Mouse (Mus musculus) brown adipose tissue, adult 24 weeks (tissue): ENCODE measurements around the gene Mthfsd. TPM values are rescaled to one million over a fixed set of nuclear protein-coding genes. Genes with fewer than 3 reads are reported as not detected.
"Not testable (repeated sequence)": the region's sequence is repeated elsewhere in the genome, so short reads cannot be mapped to it uniquely, and the experiment has no call there.

Experiments
- H3K27ac ChIP-seq: fragments of 200-500 bp; replicated peaks from 2 replicates; pipeline ENCODE4 v1.5.1; 2012; ENCODE audit warnings: low read depth, mild to moderate bottlenecking, low read length
- H3K4me1 ChIP-seq: fragments of 200-500 bp; 2 replicates; pipeline ENCODE4 v1.6.1; 2012; ENCODE audit warnings: low read length, mixed read lengths; ENCODE audit not compliant: control insufficient read depth, insufficient read depth, insufficient read length
- H3K4me3 ChIP-seq: fragments of 200-500 bp; 2 replicates; pipeline ENCODE4 v1.5.1; 2012; ENCODE audit warnings: low read depth, mild to moderate bottlenecking, low read length, moderate library complexity; ENCODE audit not compliant: insufficient read depth
- polyA plus RNA-seq: library from polyadenylated mRNA; stranded (reverse); fragments of >200 nt; gene quantifications from 2 replicates; pipeline ENCODE4 v1.2.4, GENCODE M21; 2012; ENCODE audit not compliant: missing spikeins, insufficient read depth, insufficient read length

The Mthfsd gene
- polyA plus RNA-seq = 25.1 and 32.1 TPM in 2 replicates

GRCm38 (mm10) chr8:121107668-121108656, at the start of gene Mthfsd:
TSS of gene Mthfsd (minus strand) at chr8:121108392.
- H3K27ac ChIP-seq = peak within 1 kb of the TSS; percentile 54
- H3K4me3 ChIP-seq = peak within 1 kb of the TSS; percentile 92
- H3K4me1 ChIP-seq = no peaks in the 10 kb centered on the region

GRCm38 (mm10) chr8:121156990-121157491, 48.8 kb upstream of the Mthfsd start:
- no peaks in the 10 kb centered on the region for H3K4me1 ChIP-seq
- H3K27ac ChIP-seq = no peak overlapping the region
- H3K4me3 ChIP-seq = no peak overlapping the region

- H3K27ac ChIP-seq = no peak overlapping the region
Observed at GRCm38 (mm10) chr8:121152394-121152793, 44.2 kb upstream of the Mthfsd start.

DNA sequence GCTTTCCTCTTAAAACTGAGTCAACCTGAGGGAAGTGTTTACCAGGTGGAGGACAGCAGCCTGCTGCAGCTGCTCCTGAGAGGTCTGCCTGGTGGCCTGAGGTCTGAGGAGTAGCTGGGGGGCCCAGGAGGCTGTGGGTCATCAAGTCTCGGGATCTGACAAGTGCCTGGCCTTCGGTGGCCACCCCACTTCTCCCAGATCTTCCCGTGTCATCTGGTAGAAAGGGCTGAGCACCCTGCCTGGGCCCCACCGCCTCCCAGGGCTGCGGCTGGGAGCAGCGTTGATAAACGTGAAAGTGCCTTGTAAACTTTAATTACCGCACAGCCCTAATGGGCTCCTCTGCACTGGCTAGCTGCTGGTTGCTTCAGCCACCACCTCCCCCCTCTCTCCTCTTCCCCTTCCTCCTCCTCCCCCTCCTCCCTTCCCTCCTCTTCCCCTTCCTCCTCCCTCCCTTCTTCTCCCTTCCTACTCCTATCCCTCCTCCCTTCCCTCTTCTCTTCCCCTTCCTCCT, 40.4 kb upstream of the Mthfsd start:
- Histone ChIP-seq H3K4me1 (no peaks in the 10 kb centered on the region), H3K27ac (no peak overlapping the region), H3K4me3 (no peak overlapping the region)

More at GRCm38 (mm10) chr8:121152394-121152793, 44.2 kb upstream of the Mthfsd start:
- H3K4me3 ChIP-seq = no peak overlapping the region
- H3K4me1 ChIP-seq = no peaks in the 10 kb centered on the region

- H3K4me3 ChIP-seq, H3K27ac ChIP-seq, H3K4me1 ChIP-seq: not testable (repeated sequence)
Observed at GRCm38 (mm10) chr8:121145457-121146134, 37.4 kb upstream of the Mthfsd start.

- Histone ChIP-seq H3K4me3 (no peak overlapping the region), H3K27ac (no peak overlapping the region), H3K4me1 (no peaks in the 10 kb centered on the region)
Observed at GRCm38 (mm10) chr8:121136856-121137255, 28.7 kb upstream of the Mthfsd start.

DNA sequence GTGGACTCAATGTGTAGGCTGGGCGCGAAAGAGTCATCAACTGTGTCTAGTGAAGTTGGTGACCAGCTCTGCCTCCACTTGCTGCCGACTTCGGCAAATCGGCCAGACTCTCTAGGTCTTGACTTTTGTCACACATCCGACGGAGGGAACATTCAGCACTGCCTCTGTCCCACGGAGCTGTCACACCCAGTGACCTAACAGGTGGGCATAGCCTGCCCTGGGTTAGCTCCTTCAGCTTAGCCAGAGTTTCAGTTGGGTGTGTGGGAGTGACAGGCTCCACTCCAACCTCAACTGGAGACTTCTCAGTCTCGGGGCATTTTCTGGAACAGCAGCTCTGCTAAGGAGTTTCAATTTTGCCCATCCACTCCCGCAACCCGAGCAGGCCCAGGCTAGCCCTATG, 26.3 kb upstream of the Mthfsd start:
- H3K27ac ChIP-seq = no peak overlapping the region
- H3K4me1 ChIP-seq = no peaks in the 10 kb centered on the region
- H3K4me3 ChIP-seq = no peak overlapping the region

- no peaks in the 10 kb centered on the region for H3K4me1 ChIP-seq
- H3K27ac ChIP-seq = no peak overlapping the region
- no peak overlapping the region for H3K4me3 ChIP-seq
Observed at GRCm38 (mm10) chr8:121134102-121134501, 25.9 kb upstream of the Mthfsd start.

DNA sequence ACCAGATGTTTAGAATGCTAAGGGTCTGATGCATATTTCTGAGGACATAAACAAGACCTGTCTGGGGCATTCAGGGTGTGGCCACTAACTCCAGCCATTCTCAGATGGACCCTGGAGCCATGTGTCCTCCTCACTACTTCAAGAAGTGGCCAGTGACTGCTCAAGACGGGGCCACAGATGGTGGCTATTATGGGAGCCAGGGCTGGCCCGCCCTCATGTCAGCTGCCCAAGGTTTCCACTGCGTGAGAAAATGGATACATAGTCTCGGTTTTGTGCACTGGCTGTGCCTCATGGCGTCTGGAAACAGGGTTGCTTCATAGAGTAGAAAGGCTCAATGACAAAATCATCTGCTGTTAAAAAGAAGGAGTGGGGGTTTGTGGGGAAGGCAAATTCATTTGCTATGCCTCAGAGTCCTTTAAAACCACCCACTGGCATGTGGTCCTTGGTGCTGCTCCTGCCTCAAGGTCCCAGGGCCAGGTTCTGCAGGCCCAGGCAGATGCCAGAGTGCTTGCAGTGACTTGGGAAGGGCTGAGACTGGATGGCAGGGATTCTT, 24.8 kb upstream of the Mthfsd start:
- H3K27ac ChIP-seq = no peak overlapping the region
- no peaks in the 10 kb centered on the region; the same call in 1 of the 2 replicates for H3K4me1 ChIP-seq
- no peak overlapping the region for H3K4me3 ChIP-seq

- no peak overlapping the region for H3K4me3 ChIP-seq
- H3K27ac ChIP-seq = no peak overlapping the region
- H3K4me1 ChIP-seq = peaks cover 2% of the 10 kb centered on the region; the same call in 1 of the 2 replicates
Observed at GRCm38 (mm10) chr8:121130522-121130921, 22.3 kb upstream of the Mthfsd start.

DNA sequence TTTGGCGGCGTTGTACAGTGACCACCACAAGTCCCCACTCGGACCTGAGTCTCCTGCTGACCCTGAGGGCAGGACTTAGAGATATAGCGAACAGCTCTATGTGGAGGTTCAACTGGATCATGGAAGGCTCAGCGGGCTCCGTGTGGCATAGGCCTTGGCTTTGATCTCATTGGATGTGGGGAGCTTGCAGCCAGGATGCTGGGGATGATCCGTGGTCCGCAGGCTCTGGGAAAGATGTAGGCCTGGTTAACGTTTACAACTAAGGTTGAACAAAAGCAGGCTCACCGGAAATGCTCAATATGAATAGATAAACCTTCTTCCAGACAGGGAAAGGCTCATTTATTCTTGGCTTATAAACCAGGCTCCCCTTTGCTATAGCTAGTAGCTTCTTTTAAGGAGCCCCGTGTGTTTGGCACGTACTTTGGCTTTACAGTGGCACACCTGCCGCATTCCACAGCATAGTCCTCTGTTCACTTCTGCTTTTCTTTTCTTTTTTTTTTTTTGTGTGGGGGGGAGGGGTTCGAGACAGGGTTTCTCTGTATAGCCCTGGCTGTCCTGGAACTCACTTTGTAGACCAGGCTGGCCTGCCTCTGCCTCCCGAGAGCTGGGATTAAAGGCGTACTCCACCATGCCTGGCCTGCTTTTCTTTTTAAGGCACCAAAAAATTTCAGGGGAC, 21.2 kb upstream of the Mthfsd start:
- Histone ChIP-seq H3K27ac (no peak overlapping the region), H3K4me1 (peaks cover 4% of the 10 kb centered on the region; the same call in 1 of the 2 replicates), H3K4me3 (no peak overlapping the region)

GRCm38 (mm10) chr8:121128531-121129264, 20.5 kb upstream of the Mthfsd start:
- Histone ChIP-seq H3K4me1 (peaks cover 4% of the 10 kb centered on the region; the same call in 1 of the 2 replicates), H3K4me3 (peak overlapping the region; percentile 30; the same call in 1 of the 2 replicates), H3K27ac (no peak overlapping the region)

GRCm38 (mm10) chr8:121127756-121128375, 19.7 kb upstream of the Mthfsd start, which contains the start of gene Foxl1:
TSS of gene Foxl1 (plus strand) at chr8:121127940.
- H3K4me3 ChIP-seq = peak within 1 kb of the TSS; percentile 30
- peaks cover 4% of the 10 kb centered on the region; the same call in 1 of the 2 replicates for H3K4me1 ChIP-seq
- no peak within 1 kb of the TSS for H3K27ac ChIP-seq
